Mouse (Mus musculus) CH12.LX (cell line): ENCODE results near the gene Vmo1. TPM values are rescaled to one million over a fixed set of nuclear protein-coding genes. Genes with fewer than 3 reads are reported as not detected.

Experiments
- DNase-seq: peaks from one replicate; pipeline ENCODE4 v3.0.0-alpha.2; 2013; ENCODE audit errors: extremely low read depth
- H3K27ac ChIP-seq: 2 replicates; pipeline ENCODE4 v1.5.1; 2012; ENCODE audit warnings: low read depth, mild to moderate bottlenecking, control low read depth, moderate library complexity; ENCODE audit not compliant: insufficient read depth
- H3K27me3 ChIP-seq: replicated peaks from 2 replicates; pipeline ENCODE3; 2012; ENCODE audit warnings: inconsistent platforms
- H3K36me3 ChIP-seq, 2 experiments: replicated peaks in 1 of 2; 2 replicates each; pipeline versions ENCODE3 to v1.6.1; 2012; ENCODE audit warnings: inconsistent platforms in 1 of 2, low read length in 1 of 2, mild to moderate bottlenecking in 1 of 2, mixed read lengths in 1 of 2, moderate library complexity in 1 of 2; ENCODE audit not compliant: control insufficient read depth in 1 of 2, insufficient read depth in 1 of 2
- H3K4me1 ChIP-seq, 2 experiments: 2 replicates each; pipeline ENCODE4 v1.6.1; 2012; ENCODE audit warnings: inconsistent platforms in 1 of 2, moderate library complexity in 1 of 2; ENCODE audit not compliant: insufficient read depth in 2 of 2, control insufficient read depth in 1 of 2
- H3K4me2 ChIP-seq: 2 replicates; pipeline ENCODE4 v1.6.1; 2012; ENCODE audit warnings: low read depth, mild to moderate bottlenecking, control low read depth; ENCODE audit not compliant: poor library complexity, insufficient read depth, severe bottlenecking
- H3K4me3 ChIP-seq, 3 experiments: fragments of 150-350 bp in 1 of 3; sonication (generic) in 1 of 3; replicated peaks in 1 of 3; 2 replicates each; pipeline versions ENCODE3 to v1.5.1; 2011 to 2012; ENCODE audit warnings: low read depth in 2 of 3, low read length in 2 of 3, mild to moderate bottlenecking in 2 of 3, moderate library complexity in 2 of 3, control low read depth in 1 of 3, improper control_type of control experiment in 1 of 3, inconsistent platforms in 1 of 3, mixed read lengths in 1 of 3; ENCODE audit not compliant: poor library complexity in 1 of 3
- H3K79me2 ChIP-seq: replicated peaks from 2 replicates; pipeline ENCODE4 v1.6.1; 2012; ENCODE audit warnings: mild to moderate bottlenecking, moderate library complexity; ENCODE audit not compliant: control insufficient read depth, poor library complexity, insufficient read depth, severe bottlenecking; ENCODE audit errors: extremely low read depth
- H3K9ac ChIP-seq: 2 replicates; pipeline ENCODE4 v1.6.1; 2012; ENCODE audit warnings: low read depth, mild to moderate bottlenecking, control low read depth, moderate library complexity; ENCODE audit not compliant: insufficient read depth
- H3K9me3 ChIP-seq: replicated peaks from 2 replicates; pipeline ENCODE3; 2012; ENCODE audit warnings: low read length, inconsistent platforms, mixed read lengths
- BHLHE40 ChIP-seq: IDR thresholded peaks from 2 replicates; pipeline ENCODE4 v1.6.1; 2011; ENCODE audit warnings: mild to moderate bottlenecking, low read depth, low read length, improper control_type of control experiment
- CHD1 ChIP-seq: IDR thresholded peaks from 2 replicates; pipeline ENCODE4 v1.6.1; 2012; ENCODE audit warnings: low read depth, low read length, improper control_type of control experiment, inconsistent platforms
- CHD2 ChIP-seq: IDR thresholded peaks from 2 replicates; pipeline ENCODE4 v1.6.1; 2011; ENCODE audit warnings: low read length, improper control_type of control experiment
- CTCF ChIP-seq, 2 experiments: IDR thresholded peaks in 1 of 2; conservative IDR thresholded peaks in 1 of 2; 2 replicates each; pipeline ENCODE4 v1.5.1; 2011 to 2012; ENCODE audit warnings: low read depth in 2 of 2, low read length in 2 of 2, improper control_type of control experiment in 1 of 2, inconsistent platforms in 1 of 2, mild to moderate bottlenecking in 1 of 2, moderate library complexity in 1 of 2
- ELF1 ChIP-seq: IDR thresholded peaks from 2 replicates; pipeline ENCODE4 v1.6.1; 2014; ENCODE audit warnings: low read depth, mild to moderate bottlenecking, inconsistent platforms, low read length, improper control_type of control experiment
- EP300 ChIP-seq: IDR thresholded peaks from 2 replicates; pipeline ENCODE4 v1.6.1; 2011; ENCODE audit warnings: low read length, improper control_type of control experiment
- ETS1 ChIP-seq: conservative IDR thresholded peaks from 2 replicates; pipeline ENCODE4 v1.6.1; 2012; ENCODE audit warnings: low read depth, mild to moderate bottlenecking, inconsistent platforms, low read length, improper control_type of control experiment, moderate library complexity
- GABPA ChIP-seq: IDR thresholded peaks from 2 replicates; pipeline ENCODE4 v1.6.1; 2012; ENCODE audit warnings: low read depth, low read length, improper control_type of control experiment, inconsistent platforms; ENCODE audit not compliant: insufficient replicate concordance
- HCFC1 ChIP-seq: IDR thresholded peaks from 2 replicates; pipeline ENCODE4 v1.6.1; 2012; ENCODE audit warnings: low read depth, mild to moderate bottlenecking, inconsistent platforms, low read length, improper control_type of control experiment
- IRF4 ChIP-seq: IDR thresholded peaks from 2 replicates; pipeline ENCODE4 v1.6.1; 2014; ENCODE audit warnings: low read depth, mild to moderate bottlenecking, inconsistent platforms, low read length, improper control_type of control experiment
- JUN ChIP-seq: IDR thresholded peaks from 2 replicates; pipeline ENCODE4 v1.6.1; 2011; ENCODE audit warnings: low read depth, mild to moderate bottlenecking, low read length, improper control_type of control experiment, moderate library complexity; ENCODE audit not compliant: insufficient read depth
- JUND ChIP-seq: conservative IDR thresholded peaks from 2 replicates; pipeline ENCODE4 v1.6.1; 2011; ENCODE audit warnings: low read depth, low read length, improper control_type of control experiment
- MAX ChIP-seq: IDR thresholded peaks from 2 replicates; pipeline ENCODE4 v1.6.1; 2011; ENCODE audit warnings: low read length, improper control_type of control experiment
- MEF2A ChIP-seq: IDR thresholded peaks from 2 replicates; pipeline ENCODE4 v1.6.1; 2014; ENCODE audit warnings: low read depth, mild to moderate bottlenecking, inconsistent platforms, low read length, improper control_type of control experiment, borderline replicate concordance
- MXI1 ChIP-seq: IDR thresholded peaks from 2 replicates; pipeline ENCODE4 v1.6.1; 2011; ENCODE audit warnings: mild to moderate bottlenecking, low read depth, low read length, improper control_type of control experiment
- MYC ChIP-seq: IDR thresholded peaks from 2 replicates; pipeline ENCODE4 v1.6.1; 2011; ENCODE audit warnings: low read depth, mild to moderate bottlenecking, improper control_type of control experiment, low read length
- NELFE ChIP-seq: IDR thresholded peaks from 2 replicates; pipeline ENCODE4 v1.6.1; 2011; ENCODE audit warnings: low read depth, low read length, improper control_type of control experiment
- NRF1 ChIP-seq: IDR thresholded peaks from 2 replicates; pipeline ENCODE4 v1.6.1; 2014; ENCODE audit warnings: low read depth, mild to moderate bottlenecking, inconsistent platforms, low read length, improper control_type of control experiment, moderate library complexity
- PAX5 ChIP-seq: IDR thresholded peaks from 2 replicates; pipeline ENCODE4 v1.6.1; 2012; ENCODE audit warnings: low read length, inconsistent platforms, mixed read lengths
- POLR2A ChIP-seq: IDR thresholded peaks from 2 replicates; pipeline ENCODE4 v1.6.1; 2011; ENCODE audit warnings: low read depth, mild to moderate bottlenecking, improper control_type of control experiment, low read length
- POLR2AphosphoS2 ChIP-seq: IDR thresholded peaks from 2 replicates; pipeline ENCODE4 v1.6.1; 2011; ENCODE audit warnings: low read depth, low read length, improper control_type of control experiment
- RCOR1 ChIP-seq: conservative IDR thresholded peaks from 2 replicates; pipeline ENCODE4 v1.6.1; 2012; ENCODE audit warnings: low read depth, mild to moderate bottlenecking, inconsistent platforms, low read length, improper control_type of control experiment
- SIN3A ChIP-seq: IDR thresholded peaks from 2 replicates; pipeline ENCODE4 v1.6.1; 2012; ENCODE audit warnings: low read length, improper control_type of control experiment, inconsistent platforms
- SMC3 ChIP-seq: IDR thresholded peaks from 2 replicates; pipeline ENCODE4 v1.6.1; 2011; ENCODE audit warnings: low read depth, low read length, improper control_type of control experiment
- TBP ChIP-seq: conservative IDR thresholded peaks from 2 replicates; pipeline ENCODE4 v1.6.1; 2011; ENCODE audit warnings: low read depth, low read length, improper control_type of control experiment
- UBTF ChIP-seq: IDR thresholded peaks from 2 replicates; pipeline ENCODE4 v1.6.1; 2012; ENCODE audit warnings: low read depth, mild to moderate bottlenecking, inconsistent platforms, low read length, improper control_type of control experiment, moderate library complexity
- USF1 ChIP-seq: IDR thresholded peaks from 2 replicates; pipeline ENCODE4 v1.6.1; 2014; ENCODE audit warnings: low read depth, mild to moderate bottlenecking, inconsistent platforms, low read length, improper control_type of control experiment
- ZC3H11A ChIP-seq: IDR thresholded peaks from 2 replicates; pipeline ENCODE4 v1.6.1; 2012; ENCODE audit warnings: low read depth, mild to moderate bottlenecking, inconsistent platforms, low read length, improper control_type of control experiment
- ZKSCAN1 ChIP-seq: IDR thresholded peaks from 2 replicates; pipeline ENCODE4 v1.6.1; 2012; ENCODE audit warnings: low read depth, inconsistent platforms, low read length, improper control_type of control experiment, borderline replicate concordance
- ZMIZ1 ChIP-seq: IDR thresholded peaks from 2 replicates; pipeline ENCODE4 v1.6.1; 2012; ENCODE audit warnings: low read depth, mild to moderate bottlenecking, inconsistent platforms, low read length, improper control_type of control experiment
- ZNF384 ChIP-seq: IDR thresholded peaks from 2 replicates; pipeline ENCODE4 v1.6.1; 2012; ENCODE audit warnings: low read depth, low read length, improper control_type of control experiment, inconsistent platforms
- dilution Hi-C: fragments of 300-500 bp; cut with MboI; formaldehyde crosslinking; loops from 2 replicates; pipeline ENCODE4 v1.14.3; 2020; ENCODE audit warnings: low sequenced_read_pairs; ENCODE audit not compliant: extremely low pct_unique_long_range_greater_than_20kb, extremely low pct_ligation_motif_present
- in situ Hi-C: fragments of 300-500 bp; cut with MboI; formaldehyde crosslinking; loops from 3 replicates; pipeline ENCODE4 v1.14.3; 2019; ENCODE audit warnings: low sequenced_read_pairs, low pct_ligation_motif_present, low pct_unique_long_range_greater_than_20kb, mixed read lengths
- polyA plus RNA-seq: library from polyadenylated mRNA; unstranded; fragments of >175 nt; gene quantifications from 2 replicates; pipeline ENCODE4 v1.2.1, GENCODE M21; 2012; ENCODE audit warnings: low read depth; ENCODE audit not compliant: insufficient read length
- total RNA-seq, 2 experiments: library from RNA; depleted of rRNA; stranded (reverse); fragments of 300-350 nt in 1 of 2; fragments of >200 nt in 1 of 2; gene quantifications; 2 replicates each; pipeline ENCODE4 v1.2.3; 2012 to 2014

Vmo1 gene
- total and polyA plus RNA-seq, 3 experiments, result 0.36 to 0.70 TPM; not detected in 1

- Histone ChIP-seq H3K4me2 (peak overlapping the region; percentile 80), H3K9me3 (no peaks in the 10 kb centered on the region), H3K4me3 (peak overlapping the region; percentile 69 to 96 (median 76)), H3K4me1 (peaks cover 15 to 48% of the 10 kb centered on the region in 2 experiments), H3K36me3 (peaks cover 24 to 38% of the 10 kb centered on the region in 2 experiments), H3K27ac (no peak overlapping the region), H3K27me3 (no peaks in the 10 kb centered on the region), H3K9ac (peak overlapping the region; percentile 94), H3K79me2 (peaks cover 12% of the 10 kb centered on the region)
- in situ Hi-C loops, result loop anchor here (5.0 kb wide), 1 partner anchor 37 kb away; the partner anchor contains the start of gene Mink1
- dilution Hi-C loops, result no loop called here
- TF ChIP-seq ZMIZ1, result no peak
- TF ChIP-seq MXI1, result peak; percentile 5; the same call in 1 of the 2 replicates
- DNase-seq, result no peak
These were observed 11.3 kb upstream of the Vmo1 start for GRCm38 (mm10) chr11:70525726-70526125.

GRCm38 (mm10) chr11:70525184-70525678 is 10.8 kb upstream of the Vmo1 start, which contains the start of gene Psmb6:
TSS of gene Psmb6 (plus strand) at chr11:70525367.
- H3K4me2 ChIP-seq, result peak within 1 kb of the TSS; percentile 96
- H3K27me3 ChIP-seq, result no peaks in the 10 kb centered on the region
- peaks cover 13 to 43% of the 10 kb centered on the region in 2 experiments for H3K4me1 ChIP-seq
- H3K79me2 ChIP-seq, result peaks cover 12% of the 10 kb centered on the region
- peak; percentile 100 for DNase-seq
- H3K36me3 ChIP-seq, result peaks cover 24 to 38% of the 10 kb centered on the region in 2 experiments
- H3K9ac ChIP-seq, result peak within 1 kb of the TSS; percentile 94
- H3K27ac ChIP-seq, result no peak within 1 kb of the TSS
- H3K9me3 ChIP-seq, result no peaks in the 10 kb centered on the region
- peak within 1 kb of the TSS; percentile 69 to 96 (median 76) for H3K4me3 ChIP-seq
- dilution Hi-C loops, result no loop called here
- in situ Hi-C loops, result loop anchor here (5.0 kb wide), 1 partner anchor 37 kb away; the partner anchor contains the start of gene Mink1
- TF ChIP-seq MAX, result no peak
- peak; percentile 90 for TF ChIP-seq IRF4
- TF ChIP-seq MXI1, result peak; percentile 61; the same call in 1 of the 2 replicates
- peak; percentile 34; the same call in 1 of the 2 replicates for TF ChIP-seq JUN
- TF ChIP-seq MEF2A, result peak; percentile 77
- peak; percentile 98 for TF ChIP-seq HCFC1
- TF ChIP-seq GABPA, result peak; percentile 90; the same call in 1 of the 2 replicates
- no peak for TF ChIP-seq EP300
- TF ChIP-seq ZMIZ1, result peak; percentile 93
- TF ChIP-seq NRF1, result peak; percentile 71
- peak; percentile 100 for TF ChIP-seq ZNF384
- peak; percentile 71; the same call in 1 of the 2 replicates for TF ChIP-seq JUND
- no peak for TF ChIP-seq ZC3H11A
- TF ChIP-seq MYC, result no peak
- peak; percentile 96 for TF ChIP-seq NELFE
- TF ChIP-seq POLR2A, result peak; percentile 98
- TF ChIP-seq PAX5, result no peak
- TF ChIP-seq TBP, result peak; percentile 86
- 0 out of 2 replicates have a peak, but pooled peaks have one; percentile 64 for TF ChIP-seq CHD2
- no peak; the same call in 1 of the 2 replicates for TF ChIP-seq USF1
- peak; percentile 95 for TF ChIP-seq POLR2AphosphoS2
- TF ChIP-seq SMC3, result no peak
- peak; percentile 45; the same call in 1 of the 2 replicates for TF ChIP-seq ETS1
- no peak for TF ChIP-seq RCOR1
- 0 out of 2 replicates have a peak, but pooled peaks have one; percentile 14 for TF ChIP-seq BHLHE40
- TF ChIP-seq UBTF, result peak; percentile 78; the same call in 1 of the 2 replicates
- TF ChIP-seq CTCF (conservative IDR thresholded peaks at IDR 0.05 in 1 of 2, IDR thresholded peaks at IDR 0.05 in 1 of 2; ENCODE audit: low read depth in 2 of 2, low read length in 2 of 2), result no peak
- TF ChIP-seq CHD1, result peak; percentile 75; the same call in 1 of the 2 replicates
- TF ChIP-seq ZKSCAN1, result no peak; the same call in 1 of the 2 replicates
- TF ChIP-seq SIN3A, result peak; percentile 86
- peak; percentile 93 for TF ChIP-seq ELF1
